Mouse (Mus musculus) CH12.LX (cell line): ENCODE data around the gene Map3k12. TPM values are rescaled to one million over a fixed set of nuclear protein-coding genes. Genes with fewer than 3 reads are reported as not detected.

Experiments
- DNase-seq: peaks from one replicate; pipeline ENCODE4 v3.0.0-alpha.2; 2013; ENCODE audit errors: extremely low read depth
- H3K27ac ChIP-seq: 2 replicates; pipeline ENCODE4 v1.5.1; 2012; ENCODE audit warnings: low read depth, mild to moderate bottlenecking, control low read depth, moderate library complexity; ENCODE audit not compliant: insufficient read depth
- H3K27me3 ChIP-seq: replicated peaks from 2 replicates; pipeline ENCODE3; 2012; ENCODE audit warnings: inconsistent platforms
- H3K36me3 ChIP-seq, 2 experiments: replicated peaks in 1 of 2; 2 replicates each; pipeline versions ENCODE3 to v1.6.1; 2012; ENCODE audit warnings: inconsistent platforms in 1 of 2, low read length in 1 of 2, mild to moderate bottlenecking in 1 of 2, mixed read lengths in 1 of 2, moderate library complexity in 1 of 2; ENCODE audit not compliant: control insufficient read depth in 1 of 2, insufficient read depth in 1 of 2
- H3K4me1 ChIP-seq, 2 experiments: 2 replicates each; pipeline ENCODE4 v1.6.1; 2012; ENCODE audit warnings: inconsistent platforms in 1 of 2, moderate library complexity in 1 of 2; ENCODE audit not compliant: insufficient read depth in 2 of 2, control insufficient read depth in 1 of 2
- H3K4me2 ChIP-seq: 2 replicates; pipeline ENCODE4 v1.6.1; 2012; ENCODE audit warnings: low read depth, mild to moderate bottlenecking, control low read depth; ENCODE audit not compliant: poor library complexity, insufficient read depth, severe bottlenecking
- H3K4me3 ChIP-seq, 3 experiments: fragments of 150-350 bp in 1 of 3; sonication (generic) in 1 of 3; replicated peaks in 1 of 3; 2 replicates each; pipeline versions ENCODE3 to v1.5.1; 2011 to 2012; ENCODE audit warnings: low read depth in 2 of 3, low read length in 2 of 3, mild to moderate bottlenecking in 2 of 3, moderate library complexity in 2 of 3, control low read depth in 1 of 3, improper control_type of control experiment in 1 of 3, inconsistent platforms in 1 of 3, mixed read lengths in 1 of 3; ENCODE audit not compliant: poor library complexity in 1 of 3
- H3K79me2 ChIP-seq: replicated peaks from 2 replicates; pipeline ENCODE4 v1.6.1; 2012; ENCODE audit warnings: mild to moderate bottlenecking, moderate library complexity; ENCODE audit not compliant: control insufficient read depth, poor library complexity, insufficient read depth, severe bottlenecking; ENCODE audit errors: extremely low read depth
- H3K9ac ChIP-seq: 2 replicates; pipeline ENCODE4 v1.6.1; 2012; ENCODE audit warnings: low read depth, mild to moderate bottlenecking, control low read depth, moderate library complexity; ENCODE audit not compliant: insufficient read depth
- H3K9me3 ChIP-seq: replicated peaks from 2 replicates; pipeline ENCODE3; 2012; ENCODE audit warnings: low read length, inconsistent platforms, mixed read lengths
- BHLHE40 ChIP-seq: IDR thresholded peaks from 2 replicates; pipeline ENCODE4 v1.6.1; 2011; ENCODE audit warnings: mild to moderate bottlenecking, low read depth, low read length, improper control_type of control experiment
- CTCF ChIP-seq, 2 experiments: IDR thresholded peaks in 1 of 2; conservative IDR thresholded peaks in 1 of 2; 2 replicates each; pipeline ENCODE4 v1.5.1; 2011 to 2012; ENCODE audit warnings: low read depth in 2 of 2, low read length in 2 of 2, improper control_type of control experiment in 1 of 2, inconsistent platforms in 1 of 2, mild to moderate bottlenecking in 1 of 2, moderate library complexity in 1 of 2
- EP300 ChIP-seq: IDR thresholded peaks from 2 replicates; pipeline ENCODE4 v1.6.1; 2011; ENCODE audit warnings: low read length, improper control_type of control experiment
- ETS1 ChIP-seq: conservative IDR thresholded peaks from 2 replicates; pipeline ENCODE4 v1.6.1; 2012; ENCODE audit warnings: low read depth, mild to moderate bottlenecking, inconsistent platforms, low read length, improper control_type of control experiment, moderate library complexity
- JUN ChIP-seq: IDR thresholded peaks from 2 replicates; pipeline ENCODE4 v1.6.1; 2011; ENCODE audit warnings: low read depth, mild to moderate bottlenecking, low read length, improper control_type of control experiment, moderate library complexity; ENCODE audit not compliant: insufficient read depth
- KAT2A ChIP-seq: IDR thresholded peaks from 2 replicates; pipeline ENCODE4 v1.6.1; 2012; ENCODE audit warnings: low read length, improper control_type of control experiment, inconsistent platforms; ENCODE audit not compliant: insufficient replicate concordance
- MAX ChIP-seq: IDR thresholded peaks from 2 replicates; pipeline ENCODE4 v1.6.1; 2011; ENCODE audit warnings: low read length, improper control_type of control experiment
- MXI1 ChIP-seq: IDR thresholded peaks from 2 replicates; pipeline ENCODE4 v1.6.1; 2011; ENCODE audit warnings: mild to moderate bottlenecking, low read depth, low read length, improper control_type of control experiment
- NELFE ChIP-seq: IDR thresholded peaks from 2 replicates; pipeline ENCODE4 v1.6.1; 2011; ENCODE audit warnings: low read depth, low read length, improper control_type of control experiment
- RAD21 ChIP-seq: IDR thresholded peaks from 2 replicates; pipeline ENCODE4 v1.6.1; 2011; ENCODE audit warnings: low read depth, mild to moderate bottlenecking, low read length, improper control_type of control experiment, moderate library complexity
- RCOR1 ChIP-seq: conservative IDR thresholded peaks from 2 replicates; pipeline ENCODE4 v1.6.1; 2012; ENCODE audit warnings: low read depth, mild to moderate bottlenecking, inconsistent platforms, low read length, improper control_type of control experiment
- SMC3 ChIP-seq: IDR thresholded peaks from 2 replicates; pipeline ENCODE4 v1.6.1; 2011; ENCODE audit warnings: low read depth, low read length, improper control_type of control experiment
- TCF12 ChIP-seq: IDR thresholded peaks from 2 replicates; pipeline ENCODE4 v1.6.1; 2014; ENCODE audit warnings: low read depth, mild to moderate bottlenecking, inconsistent platforms, low read length, improper control_type of control experiment
- UBTF ChIP-seq: IDR thresholded peaks from 2 replicates; pipeline ENCODE4 v1.6.1; 2012; ENCODE audit warnings: low read depth, mild to moderate bottlenecking, inconsistent platforms, low read length, improper control_type of control experiment, moderate library complexity
- USF2 ChIP-seq: conservative IDR thresholded peaks from 2 replicates; pipeline ENCODE4 v1.6.1; 2011; ENCODE audit warnings: low read depth, low read length, improper control_type of control experiment
- ZNF384 ChIP-seq: IDR thresholded peaks from 2 replicates; pipeline ENCODE4 v1.6.1; 2012; ENCODE audit warnings: low read depth, low read length, improper control_type of control experiment, inconsistent platforms
- dilution Hi-C: fragments of 300-500 bp; cut with MboI; formaldehyde crosslinking; loops from 2 replicates; pipeline ENCODE4 v1.14.3; 2020; ENCODE audit warnings: low sequenced_read_pairs; ENCODE audit not compliant: extremely low pct_unique_long_range_greater_than_20kb, extremely low pct_ligation_motif_present
- in situ Hi-C: fragments of 300-500 bp; cut with MboI; formaldehyde crosslinking; loops from 3 replicates; pipeline ENCODE4 v1.14.3; 2019; ENCODE audit warnings: low sequenced_read_pairs, low pct_ligation_motif_present, low pct_unique_long_range_greater_than_20kb, mixed read lengths
- polyA plus RNA-seq: library from polyadenylated mRNA; unstranded; fragments of >175 nt; gene quantifications from 2 replicates; pipeline ENCODE4 v1.2.1, GENCODE M21; 2012; ENCODE audit warnings: low read depth; ENCODE audit not compliant: insufficient read length
- total RNA-seq, 2 experiments: library from RNA; depleted of rRNA; stranded (reverse); fragments of 300-350 nt in 1 of 2; fragments of >200 nt in 1 of 2; gene quantifications; 2 replicates each; pipeline ENCODE4 v1.2.3; 2012 to 2014

Map3k12 gene
- total and polyA plus RNA-seq, 3 experiments = 1.5 to 3.0 (median 2.3) TPM

DNA sequence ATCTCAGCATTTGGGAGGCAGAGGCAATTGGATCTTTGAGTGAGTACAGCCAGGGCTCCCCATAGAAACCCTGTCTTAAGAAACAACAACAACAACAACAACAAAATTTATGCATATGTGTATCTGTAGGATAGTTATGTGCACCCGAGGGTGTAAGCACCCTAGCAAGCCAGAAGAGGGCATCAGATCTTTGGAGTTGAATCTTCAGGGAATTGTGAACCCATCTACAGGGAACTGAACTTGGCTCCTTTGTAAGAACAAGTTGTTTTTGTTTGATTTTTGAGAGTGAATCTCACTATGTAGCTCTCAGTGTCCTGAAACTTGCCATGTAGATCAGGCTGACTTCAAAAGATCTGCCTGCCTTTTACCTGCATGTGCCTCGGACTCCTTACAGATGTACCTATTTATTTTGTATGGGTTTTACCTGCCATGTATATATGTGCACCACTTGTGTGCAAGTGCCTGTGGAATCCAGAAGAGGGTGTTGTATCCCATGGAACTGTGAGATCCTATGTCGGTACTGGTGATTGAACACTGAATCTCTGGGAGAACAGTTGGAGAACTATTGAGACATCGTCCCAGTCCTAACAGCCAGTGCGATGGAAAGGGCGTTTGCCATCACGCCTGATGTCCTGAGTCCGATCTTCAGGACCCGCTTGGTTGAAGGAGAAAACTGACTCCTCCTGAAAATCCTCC is 48.0 kb downstream of the Map3k12 start:
- peaks cover 9 to 58% of the 10 kb centered on the region in 2 experiments for H3K36me3 ChIP-seq
- H3K27ac ChIP-seq = no peak overlapping the region
- dilution Hi-C loops = no loop called here

DNA sequence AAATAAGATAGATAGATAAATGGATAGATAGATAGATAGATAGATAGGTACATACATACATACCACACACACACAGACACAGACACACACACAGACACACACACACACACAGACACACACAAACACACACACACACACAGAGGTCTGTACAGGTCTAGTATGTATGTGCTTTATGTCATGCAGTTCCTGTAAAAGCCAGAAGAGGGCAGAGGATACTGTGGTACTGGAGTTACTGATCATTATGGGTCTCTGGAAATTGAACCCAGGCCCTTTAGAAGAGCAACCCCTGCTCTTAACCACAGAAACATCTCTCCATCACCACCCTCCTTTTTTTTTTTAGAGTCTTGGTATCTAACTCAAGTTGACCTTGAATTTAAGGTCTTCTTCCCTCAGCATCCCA is 53.2 kb downstream of the Map3k12 start:
- no peaks in the 10 kb centered on the region for H3K27me3 ChIP-seq
- H3K36me3 ChIP-seq = peaks cover 17 to 57% of the 10 kb centered on the region in 2 experiments
- H3K4me3 ChIP-seq = no peak overlapping the region
- no peak overlapping the region for H3K27ac ChIP-seq
- in situ Hi-C loops = no loop called here
- H3K79me2 ChIP-seq = peaks cover 28% of the 10 kb centered on the region
- peaks cover 0 to 21% of the 10 kb centered on the region in 2 experiments; a peak in 3 of 4 replicates for H3K4me1 ChIP-seq
- peaks cover 3% of the 10 kb centered on the region for H3K9me3 ChIP-seq
- DNase-seq = peak; percentile 65
- H3K4me2 ChIP-seq = no peak overlapping the region
- H3K9ac ChIP-seq = no peak overlapping the region
- dilution Hi-C loops = no loop called here
- TF ChIP-seq RCOR1 (no peak), CTCF (conservative IDR thresholded peaks at IDR 0.05 in 1 of 2, IDR thresholded peaks at IDR 0.05 in 1 of 2; ENCODE audit: low read depth in 2 of 2, low read length in 2 of 2) (peak; percentile 29 to 60; a peak in 3 of 4 replicates), BHLHE40 (no peak), SMC3 (peak; percentile 46), RAD21 (peak; percentile 49)

More for the DNA sequence above, 48.0 kb downstream of the Map3k12 start:
- Histone ChIP-seq H3K79me2 (peaks cover 32% of the 10 kb centered on the region), H3K4me2 (no peak overlapping the region), H3K9me3 (peaks cover 5% of the 10 kb centered on the region), H3K4me1 (peaks cover 3 to 22% of the 10 kb centered on the region in 2 experiments), H3K27me3 (no peaks in the 10 kb centered on the region), H3K9ac (no peak overlapping the region), H3K4me3 (no peak overlapping the region)
- DNase-seq = no peak
- in situ Hi-C loops = loop anchor here (5.0 kb wide), 1 partner anchor 48 kb away; the partner anchor contains the start of genes Map3k12 and Tarbp2
- TF ChIP-seq BHLHE40 = no peak
- TF ChIP-seq JUN = no peak
- TF ChIP-seq ZNF384 = no peak
- TF ChIP-seq NELFE = no peak
- TF ChIP-seq TCF12 = no peak
- TF ChIP-seq UBTF = no peak
- no peak for TF ChIP-seq MXI1
- no peak for TF ChIP-seq SMC3
- no peak for TF ChIP-seq EP300
- no peak for TF ChIP-seq MAX
- TF ChIP-seq ETS1 = no peak
- no peak for TF ChIP-seq KAT2A
- TF ChIP-seq USF2 = no peak
